Mouse (Mus musculus): Measurements from ENCODE around the gene Lrrc8c. TPM values are rescaled to one million over a fixed set of nuclear protein-coding genes. Genes with fewer than 3 reads are reported as not detected.

Gene Lrrc8c
- polyA plus RNA-seq, 1 experiment from 2014 or later, result 24.7 TPM

DNA sequence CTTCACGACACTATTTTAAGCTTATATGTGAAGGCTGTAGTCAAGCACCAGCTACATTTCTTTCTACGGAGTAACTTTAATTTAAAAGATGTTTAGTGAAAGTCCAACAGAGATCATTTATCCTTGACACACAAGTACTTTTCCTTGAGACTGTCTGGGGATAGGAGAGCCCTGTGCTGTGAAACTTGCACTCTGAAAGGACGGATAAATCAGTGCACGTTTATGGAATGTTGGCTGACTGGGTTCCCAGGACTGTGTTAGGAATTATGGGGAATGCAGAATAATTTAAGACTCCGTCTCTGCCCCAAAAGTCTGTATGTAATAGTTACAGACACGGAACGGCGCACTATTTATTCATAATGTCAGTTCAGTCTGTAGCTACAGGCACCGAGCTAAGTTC lies 74.4 kb downstream of the Lrrc8c start:
- Histone ChIP-seq H3K36me3 (ENCODE audit: insufficient read depth) (no peaks in the 10 kb centered on the region), H3K4me1 (ENCODE audit: insufficient read depth) (no peaks in the 10 kb centered on the region; the same call in 1 of the 2 replicates), H3K9me3 (ENCODE audit: low read depth, low read length) (no peaks in the 10 kb centered on the region), H3K27me3 (ENCODE audit: insufficient read depth, low read length) (no peaks in the 10 kb centered on the region), H3K9ac (no peak overlapping the region), H3K4me2 (no peak overlapping the region), H3K27ac (ENCODE audit: low read depth) (no peak overlapping the region), H3K4me3 (ENCODE audit: low read depth, low read length) (no peak overlapping the region)
- no peak for DNase-seq
- 82% methylated on average over 9 of the region's 9 CpGs for WGBS
- no peak for ATAC-seq (ENCODE audit: insufficient read depth)
- TF ChIP-seq CTCF (IDR thresholded peaks at IDR 0.05; ENCODE audit: low read depth), result no peak

DNA sequence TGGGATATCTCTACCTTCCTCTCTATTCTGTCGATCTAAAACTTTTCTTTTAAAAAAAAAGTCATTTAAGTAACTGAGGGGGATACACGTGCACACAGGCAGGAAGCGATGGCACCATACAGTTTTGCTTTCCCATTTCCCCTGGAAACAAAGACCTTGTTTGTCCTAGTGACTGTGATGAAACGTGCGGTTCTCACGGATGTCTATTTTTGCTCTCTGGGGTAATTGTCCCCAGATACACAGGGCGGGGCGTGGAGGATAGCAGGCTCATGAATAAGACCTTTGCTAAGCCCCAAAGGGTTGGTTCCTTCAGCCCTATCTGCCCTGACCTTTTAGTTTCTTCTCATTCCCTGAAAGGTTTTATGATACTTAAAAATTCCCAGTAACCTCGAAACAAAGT lies 79.7 kb downstream of the Lrrc8c start:
- DNase-seq (peak; percentile 58), ATAC-seq (ENCODE audit: insufficient read depth) (no peak)
- Histone ChIP-seq H3K9ac (no peak overlapping the region), H3K27ac (ENCODE audit: low read depth) (peak overlapping the region; percentile 16; the same call in 1 of the 2 replicates), H3K4me1 (ENCODE audit: insufficient read depth) (no peaks in the 10 kb centered on the region), H3K4me2 (no peak overlapping the region), H3K9me3 (ENCODE audit: low read depth, low read length) (no peaks in the 10 kb centered on the region), H3K36me3 (ENCODE audit: insufficient read depth) (no peaks in the 10 kb centered on the region), H3K4me3 (ENCODE audit: low read depth, low read length) (no peak overlapping the region), H3K27me3 (ENCODE audit: insufficient read depth, low read length) (no peaks in the 10 kb centered on the region)
- no peak for TF ChIP-seq CTCF (IDR thresholded peaks at IDR 0.05; ENCODE audit: low read depth)
- WGBS, result 71% methylated on average over 9 of the region's 9 CpGs

DNA sequence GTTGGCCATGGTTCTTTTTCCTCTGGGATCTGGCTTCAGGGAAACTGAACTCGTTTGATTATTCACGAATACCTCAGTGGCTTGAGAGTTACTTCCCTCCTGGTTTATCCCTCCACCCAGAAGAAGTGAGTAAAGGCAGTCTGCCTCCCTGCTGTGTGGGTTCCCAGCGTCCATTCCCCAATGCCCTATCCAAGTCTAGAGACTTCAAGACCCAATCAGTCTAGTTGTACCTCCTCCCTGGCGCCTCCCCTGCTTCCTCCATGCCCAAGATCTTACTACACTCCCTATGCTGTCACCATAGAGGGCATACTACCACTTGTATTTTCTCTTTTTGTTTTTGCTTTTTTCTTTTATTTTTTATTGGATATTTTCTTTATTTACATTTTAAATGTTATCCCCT lies 80.1 kb downstream of the Lrrc8c start:
- DNase-seq, result no peak

DNA sequence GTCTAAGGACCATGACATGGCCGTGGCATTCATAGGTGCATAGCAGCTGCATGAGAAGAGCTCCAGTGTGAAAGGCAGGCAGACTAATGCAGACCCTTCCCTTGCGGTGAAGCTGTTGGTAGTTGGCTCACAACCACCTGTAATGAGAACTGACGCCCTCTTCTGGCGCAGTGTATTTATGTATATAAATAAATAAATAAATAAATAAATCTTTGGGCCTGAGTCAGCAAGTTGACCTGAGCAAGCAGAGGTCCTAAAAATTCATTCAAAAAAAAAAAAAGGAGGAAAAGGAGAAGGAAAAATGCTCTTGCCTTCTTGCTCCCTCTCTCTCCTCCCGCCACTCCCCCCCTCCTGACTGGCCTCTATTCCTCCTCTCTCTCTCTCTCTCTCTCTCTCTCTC lies 81.8 kb downstream of the Lrrc8c start:
- no peak overlapping the region for H3K4me3 ChIP-seq (ENCODE audit: low read depth, low read length)
- no peak for ATAC-seq (ENCODE audit: insufficient read depth)
- WGBS, result 71% methylated on average over 4 of the region's 5 CpGs

More for the DNA sequence above, 80.1 kb downstream of the Lrrc8c start:
- Histone ChIP-seq H3K27me3 (ENCODE audit: insufficient read depth, low read length) (no peaks in the 10 kb centered on the region), H3K36me3 (ENCODE audit: insufficient read depth) (no peaks in the 10 kb centered on the region), H3K4me2 (no peak overlapping the region), H3K4me3 (ENCODE audit: low read depth, low read length) (no peak overlapping the region), H3K9me3 (ENCODE audit: low read depth, low read length) (no peaks in the 10 kb centered on the region), H3K27ac (ENCODE audit: low read depth) (peak overlapping the region; percentile 16; the same call in 1 of the 2 replicates), H3K4me1 (ENCODE audit: insufficient read depth) (no peaks in the 10 kb centered on the region), H3K9ac (no peak overlapping the region)
- no peak for ATAC-seq (ENCODE audit: insufficient read depth)
- TF ChIP-seq CTCF (IDR thresholded peaks at IDR 0.05; ENCODE audit: low read depth), result no peak
- WGBS, result 59% methylated on average over 4 of the region's 4 CpGs

DNA sequence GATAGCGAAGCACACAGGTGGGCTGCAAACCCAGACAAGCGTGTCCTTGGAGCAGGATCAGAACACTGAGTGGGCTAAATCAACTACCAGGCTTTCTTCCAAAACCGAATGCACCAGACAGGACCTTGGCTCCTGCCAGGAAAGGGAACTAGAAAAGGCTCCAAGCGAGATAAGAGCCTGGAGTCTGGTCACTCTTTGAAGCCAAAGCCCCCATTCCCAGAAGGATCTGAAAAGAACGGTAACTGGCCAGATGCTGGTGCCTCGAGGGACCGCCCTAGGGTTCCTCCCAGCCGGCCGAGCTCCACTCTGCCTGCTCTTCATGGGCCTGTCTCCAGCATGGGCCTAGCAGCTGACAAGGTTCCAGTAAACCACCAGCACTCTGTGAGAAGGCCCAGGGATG lies 83.4 kb downstream of the Lrrc8c start:
- Histone ChIP-seq H3K9me3 (ENCODE audit: low read depth, low read length) (no peaks in the 10 kb centered on the region), H3K4me1 (ENCODE audit: insufficient read depth) (no peaks in the 10 kb centered on the region), H3K9ac (no peak overlapping the region), H3K27ac (ENCODE audit: low read depth) (no peak overlapping the region), H3K36me3 (ENCODE audit: insufficient read depth) (peaks cover 13% of the 10 kb centered on the region), H3K4me2 (no peak overlapping the region), H3K27me3 (ENCODE audit: insufficient read depth, low read length) (no peaks in the 10 kb centered on the region), H3K4me3 (ENCODE audit: low read depth, low read length) (no peak overlapping the region)
- no peak for TF ChIP-seq CTCF (IDR thresholded peaks at IDR 0.05; ENCODE audit: low read depth)
- DNase-seq (no peak), ATAC-seq (ENCODE audit: insufficient read depth) (no peak)
- WGBS, result 74% methylated on average over 9 of the region's 9 CpGs

More for the DNA sequence above, 81.8 kb downstream of the Lrrc8c start:
- no peak overlapping the region for H3K9ac ChIP-seq
- no peaks in the 10 kb centered on the region for H3K9me3 ChIP-seq (ENCODE audit: low read depth, low read length)
- no peak overlapping the region for H3K4me2 ChIP-seq
- H3K27ac ChIP-seq (ENCODE audit: low read depth), result no peak overlapping the region
- H3K36me3 ChIP-seq (ENCODE audit: insufficient read depth), result no peaks in the 10 kb centered on the region
- H3K4me1 ChIP-seq (ENCODE audit: insufficient read depth), result no peaks in the 10 kb centered on the region
- TF ChIP-seq CTCF (IDR thresholded peaks at IDR 0.05; ENCODE audit: low read depth), result no peak
- DNase-seq, result no peak
- H3K27me3 ChIP-seq (ENCODE audit: insufficient read depth, low read length), result no peaks in the 10 kb centered on the region

DNA sequence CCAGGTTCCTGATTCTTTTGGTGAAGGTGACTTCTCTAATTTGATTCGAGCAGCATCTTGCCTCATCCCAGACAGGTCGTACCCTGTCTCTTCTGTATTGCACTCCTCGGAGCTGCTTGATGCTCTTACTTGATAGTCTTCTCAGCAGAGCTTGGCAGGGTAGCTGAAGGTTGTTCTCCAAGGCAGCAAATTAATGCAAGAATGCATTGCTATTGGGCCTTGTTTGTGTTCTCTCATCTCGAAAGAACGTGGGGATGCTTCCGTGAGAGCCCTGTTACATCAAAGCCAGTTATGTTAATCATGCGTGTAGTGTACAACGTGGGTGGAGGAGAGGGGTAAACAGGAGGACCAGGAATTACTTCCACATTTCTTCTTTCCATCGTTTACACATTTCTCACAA lies 86.5 kb downstream of the Lrrc8c start:
- H3K4me1 ChIP-seq (ENCODE audit: insufficient read depth), result no peaks in the 10 kb centered on the region
- DNase-seq (no peak), ATAC-seq (ENCODE audit: insufficient read depth) (no peak)
- WGBS, result 87% methylated on average over 9 of the region's 9 CpGs
- H3K27ac ChIP-seq (ENCODE audit: low read depth), result no peak overlapping the region
- no peak overlapping the region for H3K4me2 ChIP-seq
- no peak overlapping the region for H3K4me3 ChIP-seq (ENCODE audit: low read depth, low read length)
- no peaks in the 10 kb centered on the region for H3K27me3 ChIP-seq (ENCODE audit: insufficient read depth, low read length)
- H3K9me3 ChIP-seq (ENCODE audit: low read depth, low read length), result no peaks in the 10 kb centered on the region
- peaks cover 25% of the 10 kb centered on the region for H3K36me3 ChIP-seq (ENCODE audit: insufficient read depth)
- no peak overlapping the region for H3K9ac ChIP-seq
- no peak for TF ChIP-seq CTCF (IDR thresholded peaks at IDR 0.05; ENCODE audit: low read depth)

DNA sequence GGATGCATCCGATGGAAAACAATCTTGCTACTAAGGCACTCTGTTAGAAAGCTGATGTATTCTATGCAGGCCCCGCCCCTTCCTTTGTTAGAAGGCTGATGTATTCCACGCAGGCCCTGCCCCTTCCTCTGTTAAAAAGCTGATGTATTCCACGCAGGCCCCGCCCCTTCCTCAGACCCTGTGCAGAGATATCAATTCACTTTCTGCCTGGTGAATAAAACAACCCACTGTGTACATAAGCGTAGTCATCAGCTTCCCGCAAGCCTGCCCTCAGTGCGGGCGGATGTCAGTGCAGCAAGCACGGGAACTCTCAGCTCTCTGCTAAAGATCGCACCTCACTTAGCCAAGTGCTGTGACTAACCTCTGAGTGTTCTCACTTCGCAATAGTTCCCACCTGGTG lies 90.5 kb downstream of the Lrrc8c start:
- 68% methylated on average over 12 of the region's 12 CpGs for WGBS
- Histone ChIP-seq H3K27me3 (ENCODE audit: insufficient read depth, low read length) (no peaks in the 10 kb centered on the region), H3K4me2 (no peak overlapping the region), H3K9ac (no peak overlapping the region), H3K27ac (ENCODE audit: low read depth) (no peak overlapping the region), H3K36me3 (ENCODE audit: insufficient read depth) (peaks cover 25% of the 10 kb centered on the region), H3K4me3 (ENCODE audit: low read depth, low read length) (no peak overlapping the region), H3K9me3 (ENCODE audit: low read depth, low read length) (no peaks in the 10 kb centered on the region), H3K4me1 (ENCODE audit: insufficient read depth) (0 out of 2 replicates have a peak, but pooled peaks cover 5% of the 10 kb centered on the region)
- peak; percentile 61 for DNase-seq
- no peak for TF ChIP-seq CTCF (IDR thresholded peaks at IDR 0.05; ENCODE audit: low read depth)
- peak; percentile 65; the same call in 1 of the 2 replicates for ATAC-seq (ENCODE audit: insufficient read depth)

DNA sequence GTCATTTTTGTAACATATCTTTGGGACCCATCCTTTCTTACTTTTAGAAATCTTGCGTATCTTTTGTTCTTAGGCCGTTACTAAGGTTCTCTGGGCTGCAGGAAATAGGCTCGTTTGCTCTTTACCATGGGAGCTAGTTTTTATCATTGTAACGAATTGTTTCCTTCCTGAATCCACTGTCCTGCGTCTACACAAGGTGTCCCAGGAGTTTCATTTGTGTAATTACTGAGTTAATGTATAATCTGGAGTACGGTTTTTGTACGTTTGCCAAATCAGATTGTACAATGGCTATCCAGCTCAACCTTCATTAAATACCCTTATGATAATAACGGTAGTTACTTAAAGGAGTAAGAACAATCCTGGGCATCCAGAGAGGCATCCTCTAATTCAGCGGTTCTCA lies 93.8 kb downstream of the Lrrc8c start:
- H3K27me3 ChIP-seq (ENCODE audit: insufficient read depth, low read length), result no peaks in the 10 kb centered on the region
- DNase-seq (peak; percentile 37), ATAC-seq (ENCODE audit: insufficient read depth) (no peak)
- 50% methylated on average over 9 of the region's 9 CpGs for WGBS
- H3K4me2 ChIP-seq, result no peak overlapping the region
- no peak overlapping the region for H3K4me3 ChIP-seq (ENCODE audit: low read depth, low read length)
- H3K27ac ChIP-seq (ENCODE audit: low read depth), result no peak overlapping the region
- H3K9me3 ChIP-seq (ENCODE audit: low read depth, low read length), result no peaks in the 10 kb centered on the region
- no peak overlapping the region for H3K9ac ChIP-seq
- H3K4me1 ChIP-seq (ENCODE audit: insufficient read depth), result 0 out of 2 replicates have a peak, but pooled peaks cover 5% of the 10 kb centered on the region
- peaks cover 8% of the 10 kb centered on the region for H3K36me3 ChIP-seq (ENCODE audit: insufficient read depth)
- TF ChIP-seq CTCF (IDR thresholded peaks at IDR 0.05; ENCODE audit: low read depth), result no peak

Measured in lung, embryonic 14.5 days (tissue).